Mouse (Mus musculus): ENCODE data around the gene Rhox2b.
"Not testable (repeated sequence)": the region's sequence is repeated elsewhere in the genome, so short reads cannot be mapped to it uniquely, and the experiment has no call there.

Rhox2b gene

GRCm38 (mm10) chrX:37411767-37412166 is at the start of gene Rhox2b:
Gene Rhox2b, plus strand, starts transcription at chrX:37412067.
- CTCF ChIA-PET, result not testable (repeated sequence)

- CTCF ChIA-PET, result not testable (repeated sequence)
Measured at GRCm38 (mm10) chrX:37379728-37380127, 32.1 kb upstream of the Rhox2b start, which contains the start of gene Rhox3a2. Gene Rhox3a2, plus strand, starts transcription at chrX:37380028.

- CTCF ChIA-PET, result not testable (repeated sequence)
Measured at GRCm38 (mm10) chrX:37390548-37390947, 21.3 kb upstream of the Rhox2b start, which contains the start of gene Rhox4a2. Gene Rhox4a2, plus strand, starts transcription at chrX:37390848.

GRCm38 (mm10) chrX:37432194-37432593 is 20.3 kb downstream of the Rhox2b start, which contains the start of gene Rhox4b:
Gene Rhox4b, plus strand, starts transcription at chrX:37432494.
- CTCF ChIA-PET, result not testable (repeated sequence)

- CTCF ChIA-PET, result not testable (repeated sequence)
Measured at GRCm38 (mm10) chrX:37453380-37453779, 41.5 kb downstream of the Rhox2b start, which contains the start of gene Rhox2c. Gene Rhox2c, plus strand, starts transcription at chrX:37453680.

- CTCF ChIA-PET, result not testable (repeated sequence)
Measured at GRCm38 (mm10) chrX:37458285-37458684, 46.4 kb downstream of the Rhox2b start, which contains the start of gene Rhox3c. Gene Rhox3c, plus strand, starts transcription at chrX:37458585.
